Mouse (Mus musculus) c-Kit-positive CD71-negative TER-119-negative erythroid progenitor cells, embryonic 14.5 days (primary cell): ENCODE data around the gene Plac9b.
"Not testable (repeated sequence)": the region's sequence is repeated elsewhere in the genome, so short reads cannot be mapped to it uniquely, and the experiment has no call there.

ENCODE experiments used
- DNase-seq: peaks from one replicate; pipeline ENCODE4 v3.0.0-alpha.2; 2013; ENCODE audit warnings: low read depth

Gene Plac9b

GRCm38 (mm10) chr14:26182380-26182779 is at the start of gene Plac9b:
Gene Plac9b (minus strand): TSS chr14:26182480.
- DNase-seq: not testable (repeated sequence)

- DNase-seq: not testable (repeated sequence)
Observed at GRCm38 (mm10) chr14:26216233-26217000, 34.1 kb upstream of the Plac9b start.

GRCm38 (mm10) chr14:26206926-26207247 is 24.6 kb upstream of the Plac9b start, which contains the start of gene Tmem254b:
Gene Tmem254b (minus strand): TSS chr14:26207041.
- not testable (repeated sequence) for DNase-seq

GRCm38 (mm10) chr14:26206197-26206925 is 24.1 kb upstream of the Plac9b start:
- DNase-seq: not testable (repeated sequence)

- not testable (repeated sequence) for DNase-seq
Observed at GRCm38 (mm10) chr14:26197851-26198250, 15.6 kb upstream of the Plac9b start.

GRCm38 (mm10) chr14:26188361-26188760 is 6.1 kb upstream of the Plac9b start:
- DNase-seq: not testable (repeated sequence)

GRCm38 (mm10) chr14:26186638-26187037 is 4.4 kb upstream of the Plac9b start:
- not testable (repeated sequence) for DNase-seq

GRCm38 (mm10) chr14:26181660-26182059 is 620 bp downstream of the Plac9b start:
- DNase-seq: not testable (repeated sequence)

GRCm38 (mm10) chr14:26175028-26175427 is 7.3 kb downstream of the Plac9b start:
- not testable (repeated sequence) for DNase-seq

GRCm38 (mm10) chr14:26173955-26174354 is 8.3 kb downstream of the Plac9b start:
- not testable (repeated sequence) for DNase-seq

- DNase-seq: not testable (repeated sequence)
Observed at GRCm38 (mm10) chr14:26165266-26165665, 17.0 kb downstream of the Plac9b start.

GRCm38 (mm10) chr14:26162423-26162822 is 19.9 kb downstream of the Plac9b start:
- DNase-seq: not testable (repeated sequence)

GRCm38 (mm10) chr14:26161156-26161555 is 21.1 kb downstream of the Plac9b start:
- DNase-seq: not testable (repeated sequence)

- DNase-seq: not testable (repeated sequence)
Observed at GRCm38 (mm10) chr14:26156032-26156431, 26.2 kb downstream of the Plac9b start.

- DNase-seq: not testable (repeated sequence)
Observed at GRCm38 (mm10) chr14:26147095-26147494, 35.2 kb downstream of the Plac9b start.

- not testable (repeated sequence) for DNase-seq
Observed at GRCm38 (mm10) chr14:26119095-26119494, 63.2 kb downstream of the Plac9b start.

GRCm38 (mm10) chr14:26118550-26119000 is 63.7 kb downstream of the Plac9b start:
- not testable (repeated sequence) for DNase-seq

GRCm38 (mm10) chr14:26118150-26118549 is 64.1 kb downstream of the Plac9b start, which contains the start of gene Duxbl2:
Gene Duxbl2 (plus strand): TSS chr14:26118349.
- DNase-seq: not testable (repeated sequence)
